Mouse (Mus musculus) cerebellum, adult 2 months (tissue): Measurements from ENCODE around the gene Ddr1. TPM values are rescaled to one million over a fixed set of nuclear protein-coding genes. Genes with fewer than 3 reads are reported as not detected.

Source experiments
- DNase-seq, 2 experiments: peaks; one replicate each; pipeline ENCODE4 v3.0.0; 2021
- H3K27ac ChIP-seq: fragments of 200-500 bp; 2 replicates; pipeline ENCODE4 v1.5.1; 2012; ENCODE audit warnings: low read length, control low read depth, inconsistent platforms; ENCODE audit not compliant: insufficient read depth
- H3K27me3 ChIP-seq: fragments of 200-500 bp; 2 replicates; pipeline ENCODE4 v1.6.1; 2012; ENCODE audit warnings: inconsistent platforms, mild to moderate bottlenecking, low read length, moderate library complexity; ENCODE audit not compliant: control insufficient read depth, insufficient read depth
- H3K4me1 ChIP-seq: fragments of 200-500 bp; 2 replicates; pipeline ENCODE4 v1.6.1; 2011; ENCODE audit warnings: low read length; ENCODE audit not compliant: control insufficient read depth, insufficient read depth
- H3K4me3 ChIP-seq: fragments of 200-500 bp; replicated peaks from 2 replicates; pipeline ENCODE3; 2011; ENCODE audit warnings: mild to moderate bottlenecking, low read depth, low read length, control low read depth; ENCODE audit not compliant: insufficient read depth
- CTCF ChIP-seq: fragments of 200-500 bp; IDR thresholded peaks from 2 replicates; pipeline ENCODE4 v1.5.1; 2011; ENCODE audit warnings: low read depth, mild to moderate bottlenecking, control low read depth, low read length, moderate library complexity, borderline replicate concordance; ENCODE audit not compliant: insufficient read depth
- POLR2A ChIP-seq: fragments of 200-500 bp; IDR thresholded peaks from 2 replicates; pipeline ENCODE4 v1.6.1; 2011; ENCODE audit warnings: low read length, control low read depth, borderline replicate concordance; ENCODE audit not compliant: insufficient read depth
- whole genome bisulfite sequencing: fragments of 180-500 bp; shearing (Covaris S2); methylation state at CpG from one replicate; pipeline ENCODE4 v1.1.7; 2018; 5-methylcytosine and 5-hydroxymethylcytosine counted together
- polyA plus RNA-seq: library from polyadenylated mRNA; depleted of rRNA; stranded (reverse); fragments of >200 nt; gene quantifications from 2 replicates; pipeline ENCODE4 v1.2.3, GENCODE M21; 2012; rRNA removed

Ddr1 gene
- polyA plus RNA-seq, 1 experiment: 76.9 TPM

GRCm38 (mm10) chr17:35636363-35636762 is 68.1 kb downstream of the Ddr1 start:
- no peak for TF ChIP-seq POLR2A
- no peak for TF ChIP-seq CTCF
- peak; percentile 33 to 40 for DNase-seq
- no peak overlapping the region for H3K4me3 ChIP-seq
- H3K27me3 ChIP-seq: no peaks in the 10 kb centered on the region
- no peak overlapping the region for H3K27ac ChIP-seq
- WGBS: 43% methylated on average over 5 of the region's 5 CpGs
- no peaks in the 10 kb centered on the region for H3K4me1 ChIP-seq

DNA sequence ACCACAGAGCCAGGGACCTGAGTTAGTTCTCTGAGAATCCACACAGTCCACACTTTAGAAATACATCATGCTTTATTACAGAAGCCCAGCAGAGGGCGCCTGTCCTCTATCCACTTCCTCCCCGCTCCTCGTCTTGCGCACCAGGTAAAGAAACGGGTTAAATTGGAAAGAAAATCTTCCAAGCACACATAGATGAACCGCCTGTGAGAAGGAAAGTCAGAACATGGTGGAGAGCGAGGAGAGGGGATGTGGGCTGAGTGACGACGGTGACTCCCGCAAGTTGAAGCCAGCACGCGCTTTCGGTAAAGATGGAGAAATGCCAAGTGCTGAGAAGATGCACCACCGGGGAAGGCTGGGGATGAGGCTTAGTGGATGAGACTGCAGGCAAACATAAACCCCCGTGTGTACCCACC is 68.7 kb downstream of the Ddr1 start:
- Histone ChIP-seq H3K27ac (no peak overlapping the region; the same call in 1 of the 2 replicates), H3K27me3 (no peaks in the 10 kb centered on the region), H3K4me3 (peak overlapping the region; percentile 100), H3K4me1 (no peaks in the 10 kb centered on the region)
- 1% methylated on average over 15 of the region's 15 CpGs for WGBS
- TF ChIP-seq POLR2A: peak; percentile 28; the same call in 1 of the 2 replicates
- peak; percentile 79 for TF ChIP-seq CTCF
- DNase-seq: peak; percentile 77 to 82

DNA sequence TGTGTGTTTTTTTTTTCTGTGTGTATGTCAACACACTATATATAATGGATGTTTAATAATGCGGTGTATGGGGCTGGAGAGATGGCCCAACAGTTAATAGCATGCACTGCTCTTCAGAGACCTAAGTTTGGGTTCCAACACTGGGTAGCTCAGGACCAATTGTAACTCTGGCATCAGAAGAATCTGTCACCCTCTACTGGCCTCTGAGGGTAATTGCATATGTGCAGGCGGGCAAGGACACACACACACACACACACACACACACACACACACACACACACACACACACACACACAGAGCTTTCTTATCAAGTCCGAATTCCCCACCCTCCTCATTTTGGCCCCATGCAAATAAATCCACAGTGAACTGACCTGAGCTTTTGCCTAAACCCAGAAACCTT is 69.2 kb downstream of the Ddr1 start:
- TF ChIP-seq POLR2A (no peak), CTCF (no peak)
- WGBS: 72% methylated on average over 3 of the region's 3 CpGs
- Histone ChIP-seq H3K4me3 (no peak overlapping the region), H3K4me1 (no peaks in the 10 kb centered on the region), H3K27me3 (no peaks in the 10 kb centered on the region), H3K27ac (no peak overlapping the region)
- no peak for DNase-seq

DNA sequence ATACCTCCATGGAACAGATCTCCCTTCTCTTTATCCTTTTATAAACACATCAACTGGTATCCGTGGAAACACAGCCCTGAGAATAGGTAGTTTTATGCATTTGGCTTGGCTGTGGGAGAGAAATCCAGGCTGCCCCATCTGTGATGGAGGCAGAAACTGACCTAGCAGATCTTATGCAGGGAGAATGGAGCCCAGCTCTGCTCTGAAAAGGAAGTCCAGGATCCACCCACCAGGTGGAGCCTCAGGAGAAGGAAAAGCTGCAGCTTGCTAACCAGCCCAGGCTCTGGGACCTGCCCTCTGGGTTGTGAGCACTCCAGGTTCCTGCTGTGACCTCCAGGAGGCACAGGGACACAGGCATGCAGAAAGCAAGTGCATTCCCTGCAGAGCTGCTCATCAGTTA is 70.4 kb downstream of the Ddr1 start:
- no peak overlapping the region for H3K4me3 ChIP-seq
- peak in 1 of 2 experiments; percentile 21 for DNase-seq
- 34% methylated on average over 1 of the region's 1 CpGs for WGBS
- no peaks in the 10 kb centered on the region for H3K27me3 ChIP-seq
- no peaks in the 10 kb centered on the region for H3K4me1 ChIP-seq
- TF ChIP-seq POLR2A (no peak), CTCF (peak; percentile 28; the same call in 1 of the 2 replicates)
- H3K27ac ChIP-seq: no peak overlapping the region

Other genes with a start within 250 kb of the Ddr1 start
- 0.06 and 0.11 TPM in 2 replicates for gene H2-Q10, start 234.5 kb downstream of the Ddr1 start, polyA plus RNA-seq
- gene Pou5f1, start 198.6 kb downstream of the Ddr1 start, polyA plus RNA-seq: not detected in 2 replicates
- gene Tcf19, start 187.8 kb downstream of the Ddr1 start, polyA plus RNA-seq: 5.7 and 6.7 TPM in 2 replicates
- 6.5 and 9.6 TPM in 2 replicates for gene Cchcr1, start 187.5 kb downstream of the Ddr1 start, polyA plus RNA-seq
- not detected in 2 replicates for gene Psors1c2, start 171.4 kb downstream of the Ddr1 start, polyA plus RNA-seq
- 0.05 and 0.16 TPM in 2 replicates for gene Cdsn, start 152.5 kb downstream of the Ddr1 start, polyA plus RNA-seq
- not detected in 2 replicates for gene 2300002M23Rik, start 137.2 kb downstream of the Ddr1 start, polyA plus RNA-seq
- not detected in 2 replicates for gene Sfta2, start 103.1 kb downstream of the Ddr1 start, polyA plus RNA-seq
- gene Gm9573, start 78.0 kb downstream of the Ddr1 start, polyA plus RNA-seq: not detected in 2 replicates
- gene Mucl3, start 60.9 kb downstream of the Ddr1 start, polyA plus RNA-seq: not detected in 2 replicates
- gene Vars2, start 37.0 kb downstream of the Ddr1 start, polyA plus RNA-seq: 35.5 and 35.9 TPM in 2 replicates
- 30.7 and 34.8 TPM in 2 replicates for gene Gtf2h4, start 30.9 kb downstream of the Ddr1 start, polyA plus RNA-seq
- gene Ier3, start 117.1 kb upstream of the Ddr1 start, polyA plus RNA-seq: 22.6 and 25.2 TPM in 2 replicates
- gene Flot1, start 118.6 kb upstream of the Ddr1 start, polyA plus RNA-seq: 129 and 140 TPM in 2 replicates
- gene Tubb5, start 133.7 kb upstream of the Ddr1 start, polyA plus RNA-seq: 320 TPM in 2 replicates
- 12.1 and 16.1 TPM in 2 replicates for gene Mdc1, start 136.9 kb upstream of the Ddr1 start, polyA plus RNA-seq
- gene Nrm, start 156.7 kb upstream of the Ddr1 start, polyA plus RNA-seq: 8.6 and 12.0 TPM in 2 replicates
- 8.7 and 9.7 TPM in 2 replicates for gene Ppp1r18, start 161.0 kb upstream of the Ddr1 start, polyA plus RNA-seq
- gene Dhx16, start 175.2 kb upstream of the Ddr1 start, polyA plus RNA-seq: 52.2 and 57.4 TPM in 2 replicates
- gene 2310061I04Rik, start 192.8 kb upstream of the Ddr1 start, polyA plus RNA-seq: 161 and 173 TPM in 2 replicates
- 80.2 and 81.5 TPM in 2 replicates for gene Atat1, start 205.5 kb upstream of the Ddr1 start, polyA plus RNA-seq
- 62.5 and 65.1 TPM in 2 replicates for gene Mrps18b, start 211.8 kb upstream of the Ddr1 start, polyA plus RNA-seq
- gene Ppp1r10, start 211.8 kb upstream of the Ddr1 start, polyA plus RNA-seq: 42.3 and 44.9 TPM in 2 replicates